32 mouse cellular contexts compared by ENCODE assay signal in genomic region chr11:19441936-19442335, GRCm38 (mm10).
DNase-seq lines count a peak whose midpoint lies in the region; ATAC-seq and TF ChIP-seq lines count a peak whose summit lies in the region.
"Had no signal": no experiment of that assay in that cellular context is flagged by ENCODE, and none has a peak within 500 bp of the region (broad histone marks: within the 10 kb centered on the region; RNA-seq: fewer than 3 reads in every experiment).

No protein-coding gene starts in this region.

- DNase-seq in frontal cortex, adult 2 months (ENCODE audit: extremely low spot score in 1 of 2, low spot score in 1 of 2), result peak; percentile 5 to 43
- no peak for DNase-seq in frontal cortex, postnatal 14 days (ENCODE audit: low spot score in 2 of 2)
- peak; percentile 2 for DNase-seq in layer of hippocampus, adult 9-11 months
- DNase-seq in layer of hippocampus, adult 2 months (ENCODE audit: low spot score in 2 of 2), result no peak
- peak; percentile 31 for DNase-seq in brain, adult 2 months (ENCODE audit: low read depth, low spot score)
- peak; percentile 18 for DNase-seq in embryonic facial prominence, embryonic 11.5 days (ENCODE audit: low spot score)
- DNase-seq in adrenal gland, postnatal 36 days, result no peak
- DNase-seq in spleen, postnatal 14 days (ENCODE audit: low spot score in 2 of 2), result no peak
- DNase-seq: adrenal gland, postnatal 14 days; B cell, adult 2 months; cerebellum, adult 18-20 months; cerebellum, adult 9-10 months; cerebellum, postnatal 14 days; gastrocnemius, postnatal 10 days; gastrocnemius, postnatal 36 days; heart, postnatal 10 days; heart, postnatal 36 days; kidney, adult 18-20 months had no signal

- no peak for TF ChIP-seq CTCF in layer of hippocampus, adult 2 months (conservative IDR thresholded peaks at IDR 0.05)

- ATAC-seq in embryonic facial prominence, embryonic 11.5 days (replicated peaks; ENCODE audit: insufficient number of reproducible peaks, low FRiP score, low TSS enrichment, low read depth), result no peak
- ATAC-seq: forebrain, embryonic 15.5 days; hindbrain, postnatal 0 days; inflammation-experienced regulatory T-cells, adult 6 months; intestine, embryonic 16.5 days; Patski had no signal

- no peak overlapping the region for H3K27ac ChIP-seq in layer of hippocampus, adult 2 months
- no peak overlapping the region for H3K27ac ChIP-seq in embryonic facial prominence, embryonic 11.5 days (replicated peaks; ENCODE audit: low read depth, low read length)
- H3K27ac ChIP-seq: embryonic facial prominence, embryonic 13.5 days; forebrain, embryonic 12.5 days; forebrain, embryonic 15.5 days; heart, embryonic 15.5 days; hindbrain, embryonic 10.5 days; hindbrain, embryonic 14.5 days; hindbrain, postnatal 0 days had no signal

- H3K36me3 ChIP-seq in embryonic facial prominence, embryonic 11.5 days (replicated peaks; ENCODE audit: control insufficient read depth, insufficient read depth, low read depth, low read length), result no peaks in the 10 kb centered on the region
- H3K36me3 ChIP-seq: embryonic facial prominence, embryonic 13.5 days; forebrain, embryonic 12.5 days; forebrain, embryonic 15.5 days; G1E; heart, embryonic 12.5 days; heart, embryonic 15.5 days; hindbrain, embryonic 10.5 days had no signal

- no peaks in the 10 kb centered on the region for H3K9me3 ChIP-seq in embryonic facial prominence, embryonic 11.5 days (replicated peaks; ENCODE audit: control insufficient read depth, low read length)
- H3K9me3 ChIP-seq: forebrain, embryonic 12.5 days; forebrain, embryonic 15.5 days; G1E; heart, embryonic 12.5 days; heart, embryonic 15.5 days; hindbrain, embryonic 10.5 days had no signal

- no peaks in the 10 kb centered on the region for H3K27me3 ChIP-seq in embryonic facial prominence, embryonic 11.5 days (ENCODE audit: control insufficient read depth, insufficient read depth, low read length)
- H3K27me3 ChIP-seq: CH12.LX; embryonic facial prominence, embryonic 13.5 days; forebrain, embryonic 12.5 days; forebrain, embryonic 15.5 days; heart, embryonic 12.5 days; heart, embryonic 15.5 days; Patski had no signal

- WGBS in embryonic facial prominence, embryonic 11.5 days, result 61% methylated on average over 4 of the region's 4 CpGs

- H3K4me2 ChIP-seq in embryonic facial prominence, embryonic 11.5 days (ENCODE audit: low read depth, low read length), result no peak overlapping the region
- H3K4me2 ChIP-seq: embryonic facial prominence, embryonic 13.5 days; forebrain, embryonic 12.5 days; forebrain, embryonic 15.5 days; heart, embryonic 12.5 days; heart, embryonic 15.5 days; hindbrain, embryonic 14.5 days had no signal

- no peaks in the 10 kb centered on the region for H3K4me1 ChIP-seq in embryonic facial prominence, embryonic 11.5 days (ENCODE audit: control insufficient read depth, insufficient read depth, low read length)
- H3K4me1 ChIP-seq: forebrain, embryonic 12.5 days; forebrain, embryonic 15.5 days; heart, embryonic 12.5 days; heart, embryonic 15.5 days; hindbrain, embryonic 10.5 days had no signal

- H3K9ac ChIP-seq in embryonic facial prominence, embryonic 11.5 days (replicated peaks; ENCODE audit: low read length), result no peak overlapping the region
- H3K9ac ChIP-seq: embryonic facial prominence, embryonic 13.5 days; forebrain, embryonic 12.5 days; forebrain, embryonic 15.5 days; heart, embryonic 12.5 days; heart, embryonic 15.5 days; hindbrain, embryonic 14.5 days had no signal

- H3K4me3 ChIP-seq in layer of hippocampus, adult 2 months, result no peak overlapping the region
- no peak overlapping the region for H3K4me3 ChIP-seq in embryonic facial prominence, embryonic 11.5 days (ENCODE audit: low read depth, low read length)
- H3K4me3 ChIP-seq: embryonic facial prominence, embryonic 13.5 days; erythroblast, embryonic 14.5 days; forebrain, embryonic 12.5 days; forebrain, embryonic 15.5 days; heart, embryonic 12.5 days; heart, embryonic 15.5 days; hindbrain, embryonic 10.5 days had no signal

Comparison
In these comparisons a context has a peak if more than half of its experiments do, and no peak if none do; other contexts are left out.
1. DNase-seq: peak in frontal cortex, adult 2 months (2 of 2), layer of hippocampus, adult 9-11 months (single experiment), brain, adult 2 months (single experiment) and embryonic facial prominence, embryonic 11.5 days (single experiment); none in frontal cortex, postnatal 14 days (0 of 2), layer of hippocampus, adult 2 months (0 of 2), adrenal gland, postnatal 36 days (0 of 2) and spleen, postnatal 14 days (0 of 2).